Mouse (Mus musculus) intestine, embryonic 14.5 days (tissue): Measurements from ENCODE around the gene Itprip. TPM values are rescaled to one million over a fixed set of nuclear protein-coding genes. Genes with fewer than 3 reads are reported as not detected.

ENCODE experiments used
- ATAC-seq: fragments of 200-750 bp; cut with Nextera tagmentation; replicated peaks from 2 replicates; pipeline ENCODE4 v1.8.0; 2017; ENCODE audit warnings: low read depth, moderate number of reproducible peaks, moderate TSS enrichment, moderate library complexity; ENCODE audit not compliant: low FRiP score, low TSS enrichment
- DNase-seq: peaks from one replicate; pipeline ENCODE4 v3.0.0-alpha.2; 2018; ENCODE audit warnings: low spot score
- H3K27ac ChIP-seq: fragments of 300-500 bp; sonication (generic); 2 replicates; pipeline ENCODE4 v1.5.1; 2014; ENCODE audit warnings: low read depth, mild to moderate bottlenecking, control low read depth
- H3K27me3 ChIP-seq: fragments of 300-500 bp; sonication (generic); replicated peaks from 2 replicates; pipeline ENCODE4 v1.6.1; 2014; ENCODE audit warnings: low read length, control low read depth; ENCODE audit not compliant: control insufficient read depth, insufficient read depth
- H3K36me3 ChIP-seq: fragments of 300-500 bp; sonication (generic); 2 replicates; pipeline ENCODE4 v1.6.1; 2014; ENCODE audit warnings: low read length, control low read depth; ENCODE audit not compliant: control insufficient read depth, insufficient read depth
- H3K4me1 ChIP-seq: fragments of 300-500 bp; sonication (generic); replicated peaks from 2 replicates; pipeline ENCODE4 v1.6.1; 2014; ENCODE audit warnings: low read length, control low read depth, mixed read lengths; ENCODE audit not compliant: control insufficient read depth, insufficient read depth
- H3K4me2 ChIP-seq: fragments of 300-500 bp; sonication (generic); 2 replicates; pipeline ENCODE4 v1.6.1; 2014; ENCODE audit warnings: low read length
- H3K4me3 ChIP-seq: fragments of 300-500 bp; sonication (generic); 2 replicates; pipeline ENCODE4 v1.5.1; 2014; ENCODE audit warnings: low read depth, low read length, control low read depth, mixed read lengths
- H3K9ac ChIP-seq: fragments of 300-500 bp; sonication (generic); 2 replicates; pipeline ENCODE4 v1.6.1; 2014; ENCODE audit warnings: mild to moderate bottlenecking, low read length
- H3K9me3 ChIP-seq: fragments of 300-500 bp; sonication (generic); 2 replicates; pipeline ENCODE4 v1.6.1; 2016; ENCODE audit warnings: low read length, control low read depth; ENCODE audit not compliant: control insufficient read depth
- WGBS: fragments of 180-500 bp; shearing (Covaris S2); extraction: QIAGEN DNeasy Blood & Tissue Kit; methylation state at CpG from one replicate; pipeline ENCODE4 v1.1.7; 2014; 5-methylcytosine and 5-hydroxymethylcytosine counted together
- polyA plus RNA-seq: library from polyadenylated mRNA; unstranded; fragments of >200 nt; fragmentation: Nextera tagmentation; extraction: Ambion mirVana; gene quantifications from 2 replicates; pipeline ENCODE4 v1.2.1, GENCODE M21; 2014

Gene Itprip
- polyA plus RNA-seq, 1 experiment from 2014 or later = 9.9 TPM

GRCm38 (mm10) chr19:47918455-47919101, 521 bp downstream of the Itprip start:
- no peak for DNase-seq
- under 1% methylated on average over 29 of the region's 29 CpGs for WGBS
- H3K36me3 ChIP-seq = 0 out of 2 replicates have a peak, but pooled peaks cover 8% of the 10 kb centered on the region
- H3K4me1 ChIP-seq = peaks cover 21% of the 10 kb centered on the region
- no peaks in the 10 kb centered on the region for H3K27me3 ChIP-seq
- no peaks in the 10 kb centered on the region for H3K9me3 ChIP-seq
- peak overlapping the region; percentile 62 for H3K4me2 ChIP-seq
- peak overlapping the region; percentile 85 for H3K4me3 ChIP-seq
- peak overlapping the region; percentile 79 for H3K9ac ChIP-seq
- peak overlapping the region; percentile 97 for H3K27ac ChIP-seq
- peak; percentile 33 for ATAC-seq

DNA sequence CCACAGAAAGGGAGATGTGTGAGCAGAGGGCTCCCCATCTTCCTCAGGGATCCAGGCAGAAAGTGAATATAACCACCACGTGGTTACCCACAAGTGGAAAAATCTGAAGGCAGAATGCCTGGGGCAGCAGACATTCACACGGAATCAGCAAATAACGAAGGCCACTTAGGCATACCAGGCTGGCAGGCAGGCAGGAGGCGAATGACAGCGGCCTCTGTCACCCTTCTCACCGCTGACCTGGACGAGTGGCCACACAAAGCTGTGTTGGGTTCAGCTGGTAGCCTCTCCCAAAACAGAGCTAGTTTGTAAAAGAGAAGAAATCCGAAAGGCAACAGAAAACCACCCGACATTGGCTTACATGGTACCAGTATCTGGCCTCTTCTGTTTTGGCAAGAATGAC, 1.1 kb downstream of the Itprip start:
- peak overlapping the region; percentile 85 for H3K4me3 ChIP-seq
- no peak for ATAC-seq
- H3K9me3 ChIP-seq = no peaks in the 10 kb centered on the region
- peak overlapping the region; percentile 97; the same call in 1 of the 2 replicates for H3K27ac ChIP-seq
- no peak for DNase-seq
- H3K9ac ChIP-seq = peak overlapping the region; percentile 79
- 0 out of 2 replicates have a peak, but pooled peaks cover 8% of the 10 kb centered on the region for H3K36me3 ChIP-seq
- no peaks in the 10 kb centered on the region for H3K27me3 ChIP-seq
- H3K4me2 ChIP-seq = peak overlapping the region; percentile 62
- peaks cover 21% of the 10 kb centered on the region for H3K4me1 ChIP-seq
- WGBS = 18% methylated on average over 9 of the region's 9 CpGs

DNA sequence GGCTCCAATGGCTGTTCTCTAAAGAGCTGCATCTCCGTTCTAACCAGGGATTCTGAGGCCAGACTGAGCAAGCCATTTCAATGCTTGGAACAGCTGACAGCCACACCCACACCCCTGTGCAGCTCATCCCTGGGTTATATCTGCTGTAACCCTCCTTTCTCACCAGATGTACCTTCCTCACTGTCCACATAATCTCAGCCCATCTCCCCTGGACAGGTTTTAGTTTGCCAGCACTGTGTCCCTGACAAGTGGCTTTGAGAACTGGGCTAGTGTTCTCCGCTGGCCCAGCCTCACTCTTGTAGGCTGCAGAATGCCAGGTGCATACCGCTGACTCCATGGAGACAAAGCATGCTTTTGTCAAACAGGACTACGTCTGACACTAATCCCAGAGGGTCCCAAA, 1.7 kb downstream of the Itprip start:
- Histone ChIP-seq H3K4me2 (peak overlapping the region; percentile 62), H3K4me1 (peaks cover 21% of the 10 kb centered on the region), H3K36me3 (0 out of 2 replicates have a peak, but pooled peaks cover 8% of the 10 kb centered on the region), H3K27me3 (no peaks in the 10 kb centered on the region), H3K4me3 (0 out of 2 replicates have a peak overlapping the region, but pooled peaks have one; percentile 85), H3K27ac (no peak overlapping the region), H3K9me3 (no peaks in the 10 kb centered on the region), H3K9ac (no peak overlapping the region; the same call in 1 of the 2 replicates)
- ATAC-seq (no peak), DNase-seq (no peak)
- 30% methylated on average over 4 of the region's 4 CpGs for WGBS

DNA sequence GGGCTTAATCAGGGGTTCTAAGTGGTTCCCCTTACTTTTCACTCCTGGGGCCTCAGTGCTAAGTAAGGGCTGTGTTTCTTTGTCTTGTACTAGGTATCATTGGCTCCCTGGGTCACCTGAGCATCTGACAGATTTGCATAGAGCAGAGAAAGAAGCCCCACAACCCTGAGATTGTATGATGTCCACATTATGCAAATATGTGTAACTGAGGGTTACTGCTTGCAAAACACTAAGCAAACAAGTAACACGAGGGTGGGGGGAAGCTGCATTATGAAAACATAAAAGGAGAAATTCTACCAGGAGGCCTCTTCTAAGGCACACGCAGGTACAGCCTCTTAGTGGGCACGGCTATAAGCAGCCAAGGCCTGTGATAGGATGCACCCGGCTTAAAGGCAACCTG, 3.8 kb downstream of the Itprip start:
- H3K27ac ChIP-seq = no peak overlapping the region
- 79% methylated on average over 4 of the region's 4 CpGs for WGBS

DNA sequence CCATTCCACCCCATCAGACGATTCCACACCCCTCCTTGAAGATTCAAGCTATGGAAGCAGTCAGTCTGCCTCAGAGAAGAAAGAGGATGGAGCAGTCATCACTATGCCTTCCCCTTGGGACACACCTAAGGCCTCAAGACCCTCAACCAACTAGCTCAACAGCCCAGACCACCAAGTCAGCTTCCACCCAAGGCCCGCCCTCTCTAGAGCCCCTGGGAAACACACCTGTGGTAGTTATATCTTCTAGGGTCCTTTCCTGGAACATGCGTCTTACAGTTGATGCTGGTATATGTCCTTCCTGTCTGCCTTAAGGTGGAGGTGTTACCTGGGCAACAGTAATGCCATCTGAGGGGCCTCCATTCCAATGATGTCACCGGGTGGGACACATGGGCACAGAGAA, 4.9 kb downstream of the Itprip start:
- 93% methylated on average over 4 of the region's 4 CpGs for WGBS
- no peak for DNase-seq

More for the DNA sequence above, 3.8 kb downstream of the Itprip start:
- H3K9ac ChIP-seq = no peak overlapping the region
- H3K9me3 ChIP-seq = no peaks in the 10 kb centered on the region
- no peak overlapping the region for H3K4me3 ChIP-seq
- no peak for ATAC-seq
- H3K4me1 ChIP-seq = peaks cover 24% of the 10 kb centered on the region
- 0 out of 2 replicates have a peak, but pooled peaks cover 8% of the 10 kb centered on the region for H3K36me3 ChIP-seq
- no peak for DNase-seq
- no peaks in the 10 kb centered on the region for H3K27me3 ChIP-seq
- H3K4me2 ChIP-seq = no peak overlapping the region

DNA sequence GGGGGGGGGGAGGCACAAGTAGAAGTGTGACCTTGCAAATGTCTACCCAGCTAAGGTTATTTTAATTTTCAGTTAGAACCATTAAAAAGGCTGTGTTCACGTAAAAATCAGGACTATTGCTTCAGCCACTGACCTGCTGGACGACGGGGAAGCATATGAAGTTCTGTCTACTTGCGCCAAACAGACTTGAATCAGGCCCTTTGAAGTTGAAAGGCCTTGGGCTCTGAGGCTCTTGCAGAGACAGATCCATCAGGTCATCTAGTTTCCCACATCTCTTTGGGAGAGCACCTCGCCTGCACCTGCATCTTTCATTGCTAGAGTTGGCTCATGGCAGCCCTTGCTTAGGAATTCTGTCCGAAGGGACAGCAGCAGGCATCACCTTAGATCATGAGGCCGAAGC, 5.8 kb downstream of the Itprip start:
- no peak overlapping the region for H3K27ac ChIP-seq
- no peaks in the 10 kb centered on the region for H3K9me3 ChIP-seq
- 86% methylated on average over 7 of the region's 7 CpGs for WGBS
- ATAC-seq (no peak), DNase-seq (no peak)
- no peak overlapping the region for H3K4me3 ChIP-seq
- H3K4me1 ChIP-seq = peaks cover 34% of the 10 kb centered on the region
- H3K4me2 ChIP-seq = no peak overlapping the region
- H3K27me3 ChIP-seq = no peaks in the 10 kb centered on the region
- no peak overlapping the region for H3K9ac ChIP-seq
- 0 out of 2 replicates have a peak, but pooled peaks cover 8% of the 10 kb centered on the region for H3K36me3 ChIP-seq

More for the DNA sequence above, 4.9 kb downstream of the Itprip start:
- no peak overlapping the region for H3K27ac ChIP-seq
- H3K9me3 ChIP-seq = no peaks in the 10 kb centered on the region
- 0 out of 2 replicates have a peak, but pooled peaks cover 8% of the 10 kb centered on the region for H3K36me3 ChIP-seq
- no peak overlapping the region for H3K4me2 ChIP-seq
- peaks cover 29% of the 10 kb centered on the region for H3K4me1 ChIP-seq
- ATAC-seq = no peak
- H3K9ac ChIP-seq = no peak overlapping the region
- no peak overlapping the region for H3K4me3 ChIP-seq
- no peaks in the 10 kb centered on the region for H3K27me3 ChIP-seq

- WGBS = 86% methylated on average over 4 of the region's 4 CpGs
Observed at GRCm38 (mm10) chr19:47910751-47911150, 8.3 kb downstream of the Itprip start.

DNA sequence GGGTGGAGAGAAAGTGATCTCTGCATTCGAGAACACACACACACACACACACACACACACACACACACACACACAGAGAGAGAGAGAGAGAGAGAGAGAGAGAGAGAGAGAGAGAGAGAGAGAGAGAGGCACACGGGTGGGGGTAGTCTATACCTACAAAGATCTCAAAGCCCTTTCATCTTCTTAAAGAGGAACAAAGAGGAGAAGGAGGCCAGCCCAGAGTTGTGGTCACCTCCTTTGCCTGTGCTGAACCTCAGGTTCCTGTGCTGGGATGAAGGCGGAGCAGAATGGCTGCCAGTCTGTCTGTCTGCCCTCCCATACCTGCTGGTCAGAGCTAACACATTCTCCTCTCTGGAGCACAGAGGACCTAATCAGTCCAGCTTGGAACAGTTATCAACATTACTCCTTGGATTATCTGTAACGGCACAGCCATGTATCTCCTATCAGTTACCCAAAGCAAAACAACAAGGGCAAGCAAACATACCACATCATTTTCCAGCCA, 8.9 kb downstream of the Itprip start:
- no peak for ATAC-seq
- Histone ChIP-seq H3K4me3 (no peak overlapping the region), H3K9ac (no peak overlapping the region), H3K27ac (no peak overlapping the region), H3K4me1 (peaks cover 19% of the 10 kb centered on the region), H3K4me2 (peak overlapping the region; percentile 43; the same call in 1 of the 2 replicates), H3K36me3 (0 out of 2 replicates have a peak, but pooled peaks cover 8% of the 10 kb centered on the region), H3K9me3 (no peaks in the 10 kb centered on the region), H3K27me3 (no peaks in the 10 kb centered on the region)
- 40% methylated on average over 4 of the region's 4 CpGs for WGBS
- DNase-seq = no peak

More at GRCm38 (mm10) chr19:47910751-47911150, 8.3 kb downstream of the Itprip start:
- no peaks in the 10 kb centered on the region for H3K9me3 ChIP-seq
- no peaks in the 10 kb centered on the region for H3K27me3 ChIP-seq
- no peak for DNase-seq
- peaks cover 19% of the 10 kb centered on the region for H3K4me1 ChIP-seq
- no peak overlapping the region for H3K4me2 ChIP-seq
- H3K4me3 ChIP-seq = no peak overlapping the region
- H3K27ac ChIP-seq = no peak overlapping the region
- 0 out of 2 replicates have a peak, but pooled peaks cover 8% of the 10 kb centered on the region for H3K36me3 ChIP-seq
- no peak overlapping the region for H3K9ac ChIP-seq
- no peak for ATAC-seq
